Mouse (Mus musculus): ENCODE results near the gene Ccng2. TPM values are rescaled to one million over a fixed set of nuclear protein-coding genes. Genes with fewer than 3 reads are reported as not detected.

The Ccng2 gene
- total RNA-seq, 2 experiments from 2014 or later = 38.0 to 47.9 TPM

DNA sequence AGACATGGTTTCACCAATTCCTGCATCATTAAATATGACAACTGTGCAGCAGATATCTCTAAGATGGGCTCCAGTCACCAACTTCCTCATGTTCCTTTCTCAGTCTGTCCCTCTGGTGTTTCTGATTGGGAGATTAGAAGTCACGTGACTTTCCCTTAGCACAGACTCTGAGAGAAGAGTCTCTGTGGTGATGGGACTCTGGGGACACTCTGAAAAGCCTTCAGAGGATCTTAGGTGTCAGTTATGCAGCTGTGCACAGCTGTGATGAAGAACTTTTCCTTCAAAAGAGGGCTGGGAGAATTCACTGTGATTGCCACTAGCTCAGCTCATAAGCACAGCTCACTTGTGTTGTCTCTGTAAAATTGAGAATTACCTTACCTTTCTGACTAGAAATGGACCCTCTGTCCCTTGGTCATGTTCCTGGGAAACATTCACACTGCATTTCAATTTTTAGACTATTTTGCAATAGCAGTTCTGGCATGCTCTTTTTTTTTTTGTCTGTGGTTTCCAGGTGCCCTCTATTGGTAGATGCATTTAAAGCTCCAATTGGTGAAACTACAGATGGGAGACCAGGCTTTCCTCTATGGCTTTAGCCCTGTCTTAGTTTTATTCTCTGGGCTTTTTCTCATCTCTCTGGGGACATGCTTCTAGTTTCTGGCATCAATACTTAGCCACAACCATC, 56.4 kb downstream of the Ccng2 start:
- no peak for ATAC-seq (replicated peaks; ENCODE audit: low FRiP score, poor library complexity, severe bottlenecking)

Other genes starting within 250 kb of the Ccng2 start
- gene Sowahb, start 222.2 kb upstream of the Ccng2 start, total RNA-seq (2015; ENCODE audit: low replicate concordance) = not detected in 2 replicates
- gene Sowahb, start 222.2 kb upstream of the Ccng2 start, total RNA-seq (2017; ENCODE audit: low replicate concordance) = not detected in 2 replicates
- gene Sept11, start 173.8 kb upstream of the Ccng2 start, total RNA-seq (2015; ENCODE audit: low replicate concordance) = 12.7 and 13.0 TPM in 2 replicates
- gene Sept11, start 173.8 kb upstream of the Ccng2 start, total RNA-seq (2017; ENCODE audit: low replicate concordance) = 6.1 and 15.5 TPM in 2 replicates
- 121 and 147 TPM in 2 replicates for gene Ccni, start 60.8 kb upstream of the Ccng2 start, total RNA-seq (2015; ENCODE audit: low replicate concordance)
- 143 and 150 TPM in 2 replicates for gene Ccni, start 60.8 kb upstream of the Ccng2 start, total RNA-seq (2017; ENCODE audit: low replicate concordance)
- 1.0 TPM in 1 of 2 replicates, not detected in the other for gene 2010109A12Rik, start 60.7 kb upstream of the Ccng2 start, total RNA-seq (2015; ENCODE audit: low replicate concordance)
- 1.3 and 4.8 TPM in 2 replicates for gene 2010109A12Rik, start 60.7 kb upstream of the Ccng2 start, total RNA-seq (2017; ENCODE audit: low replicate concordance)